22 mouse cellular contexts compared by ENCODE assay signal in genomic region chr3:70324692-70325091, GRCm38 (mm10).
A peak's percentile ranks its signal among the peaks of the same experiment; 100 is the strongest.
DNase-seq lines count a peak whose midpoint lies in the region; ATAC-seq and TF ChIP-seq lines count a peak whose summit lies in the region.
"Had no signal": no experiment of that assay in that cellular context is flagged by ENCODE, and none has a peak within 500 bp of the region (broad histone marks: within the 10 kb centered on the region; RNA-seq: fewer than 3 reads in every experiment).

No protein-coding gene starts in this region.

- H3K4me1 ChIP-seq in lung, embryonic 14.5 days (ENCODE audit: insufficient read depth), result no peaks in the 10 kb centered on the region
- no peaks in the 10 kb centered on the region for H3K4me1 ChIP-seq in stomach, postnatal 0 days (replicated peaks; ENCODE audit: control insufficient read depth, insufficient read depth)
- H3K4me1 ChIP-seq: embryonic facial prominence, embryonic 10.5 days; forebrain, embryonic 13.5 days; heart, embryonic 15.5 days; hindbrain, embryonic 13.5 days had no signal

- no peaks in the 10 kb centered on the region for H3K36me3 ChIP-seq in lung, embryonic 14.5 days (ENCODE audit: insufficient read depth)
- no peaks in the 10 kb centered on the region for H3K36me3 ChIP-seq in stomach, postnatal 0 days (ENCODE audit: control insufficient read depth, insufficient read depth, low read length)
- H3K36me3 ChIP-seq: embryonic facial prominence, embryonic 10.5 days; G1E; heart, embryonic 15.5 days; hindbrain, embryonic 13.5 days had no signal

- no peak for TF ChIP-seq CTCF in lung, embryonic 14.5 days (IDR thresholded peaks at IDR 0.05; ENCODE audit: low read depth)
- TF ChIP-seq CTCF in stomach, postnatal 0 days (IDR thresholded peaks at IDR 0.05; ENCODE audit: low read depth), result no peak

- ATAC-seq in lung, embryonic 14.5 days (ENCODE audit: insufficient read depth), result peak; percentile 75
- ATAC-seq in stomach, postnatal 0 days (ENCODE audit: low FRiP score, low TSS enrichment), result no peak
- ATAC-seq: CD4-positive, CD25-positive, alpha-beta regulatory T cell, adult 4 months; forebrain, embryonic 13.5 days; intestine, embryonic 16.5 days had no signal

- no peak overlapping the region for H3K4me2 ChIP-seq in lung, embryonic 14.5 days
- no peak overlapping the region for H3K4me2 ChIP-seq in stomach, postnatal 0 days (replicated peaks; ENCODE audit: low read depth)
- H3K4me2 ChIP-seq: forebrain, embryonic 13.5 days; heart, embryonic 11.5 days; heart, embryonic 15.5 days; hindbrain, embryonic 13.5 days had no signal

- no peak overlapping the region for H3K4me3 ChIP-seq in lung, embryonic 14.5 days (ENCODE audit: low read depth, low read length)
- H3K4me3 ChIP-seq in stomach, postnatal 0 days (ENCODE audit: low read depth, low read length), result no peak overlapping the region
- H3K4me3 ChIP-seq: embryonic facial prominence, embryonic 10.5 days; forebrain, embryonic 13.5 days; gastrocnemius, adult 2 months; heart, adult 2 months; heart, embryonic 15.5 days; hindbrain, embryonic 13.5 days had no signal

- DNase-seq in cerebellum, postnatal 10 days, result peak; percentile 62 to 67
- DNase-seq in cerebellum, adult 8-10 months, result no peak
- DNase-seq in gastrocnemius, adult 18-20 months (ENCODE audit: low spot score), result peak; percentile 5
- no peak for DNase-seq in gastrocnemius, adult 8-10 months (ENCODE audit: low spot score in 2 of 2)
- peak; percentile 76 for DNase-seq in lung, embryonic 14.5 days
- no peak for DNase-seq in lung, postnatal 25 days (ENCODE audit: low spot score)
- peak; percentile 86 for DNase-seq in Muller cell, postnatal 12 days (ENCODE audit: inconsistent ontology term)
- DNase-seq in stomach, postnatal 0 days (ENCODE audit: low spot score), result no peak
- DNase-seq: adrenal gland, postnatal 14 days; B cell, adult 2 months; cerebellum, adult 2 months; gastrocnemius, adult 2 months; heart, adult 2 months; heart, postnatal 14 days had no signal

- 40% methylated on average over 2 of the region's 2 CpGs for WGBS in lung, embryonic 14.5 days
- WGBS in stomach, postnatal 0 days, result 55% methylated on average over 2 of the region's 2 CpGs

- H3K27me3 ChIP-seq in lung, embryonic 14.5 days (ENCODE audit: insufficient read depth, low read length), result no peaks in the 10 kb centered on the region
- H3K27me3 ChIP-seq in stomach, postnatal 0 days (ENCODE audit: control insufficient read depth, insufficient read depth, low read length), result no peaks in the 10 kb centered on the region
- H3K27me3 ChIP-seq: forebrain, embryonic 13.5 days; heart, embryonic 15.5 days; hindbrain, embryonic 13.5 days had no signal

- no peak overlapping the region for H3K9ac ChIP-seq in lung, embryonic 14.5 days
- H3K9ac ChIP-seq in stomach, postnatal 0 days (ENCODE audit: low read length), result no peak overlapping the region
- H3K9ac ChIP-seq: forebrain, embryonic 13.5 days; heart, embryonic 15.5 days; hindbrain, embryonic 13.5 days had no signal

- no peak overlapping the region for H3K27ac ChIP-seq in lung, embryonic 14.5 days (ENCODE audit: low read depth)
- no peak overlapping the region for H3K27ac ChIP-seq in stomach, postnatal 0 days (replicated peaks)
- H3K27ac ChIP-seq: embryonic facial prominence, embryonic 10.5 days; forebrain, embryonic 13.5 days; gastrocnemius, adult 2 months; heart, adult 2 months; heart, embryonic 15.5 days; hindbrain, embryonic 13.5 days had no signal

- no peaks in the 10 kb centered on the region for H3K9me3 ChIP-seq in lung, embryonic 14.5 days (ENCODE audit: low read depth, low read length)
- H3K9me3 ChIP-seq in stomach, postnatal 0 days (ENCODE audit: control insufficient read depth, low read length), result no peaks in the 10 kb centered on the region
- H3K9me3 ChIP-seq: embryonic facial prominence, embryonic 10.5 days; forebrain, embryonic 13.5 days; G1E; heart, embryonic 15.5 days; hindbrain, embryonic 13.5 days had no signal

- TF ChIP-seq EP300 in stomach, postnatal 0 days (optimal IDR thresholded peaks at IDR 0.05), result no peak

Comparison
In these comparisons a context has a peak if more than half of its experiments do, and no peak if none do; other contexts are left out.
1. DNase-seq: peak in cerebellum, postnatal 10 days (2 of 2), gastrocnemius, adult 18-20 months (single experiment), lung, embryonic 14.5 days (single experiment) and Muller cell, postnatal 12 days (single experiment); none in cerebellum, adult 8-10 months (single experiment), gastrocnemius, adult 8-10 months (0 of 2), lung, postnatal 25 days (single experiment) and stomach, postnatal 0 days (single experiment).